Mouse (Mus musculus) heart, embryonic 16.5 days (tissue): ENCODE measurements at regions not wholly inside any gene's neighbourhood (a gene's known extent, or its start where the extent isn't known, plus 50 kb on each side); places are given as distances from the start of the nearest gene placed in this dataset.

Experiments used
- ATAC-seq: fragments of 200-750 bp; cut with Nextera tagmentation; replicated peaks from 2 replicates; pipeline ENCODE4 v1.8.0; 2017; ENCODE audit warnings: moderate number of reproducible peaks; ENCODE audit not compliant: insufficient read depth, low FRiP score; ENCODE audit errors: extremely low read depth
- H3K27ac ChIP-seq: fragments of 300-500 bp; sonication (generic); 2 replicates; pipeline ENCODE4 v1.5.1; 2014; ENCODE audit warnings: mild to moderate bottlenecking, low read length, control low read depth, moderate library complexity
- H3K27me3 ChIP-seq: fragments of 300-500 bp; sonication (generic); 2 replicates; pipeline ENCODE4 v1.6.1; 2014; ENCODE audit warnings: low read length, mixed read lengths; ENCODE audit not compliant: control insufficient read depth, insufficient read depth
- H3K36me3 ChIP-seq: fragments of 300-500 bp; sonication (generic); 2 replicates; pipeline ENCODE4 v1.6.1; 2014; ENCODE audit not compliant: control insufficient read depth, insufficient read depth
- H3K4me1 ChIP-seq: fragments of 300-500 bp; sonication (generic); 2 replicates; pipeline ENCODE4 v1.6.1; 2014; ENCODE audit warnings: low read length, mixed read lengths; ENCODE audit not compliant: control insufficient read depth, insufficient read depth
- H3K4me2 ChIP-seq: fragments of 300-500 bp; sonication (generic); 2 replicates; pipeline ENCODE4 v1.6.1; 2014; ENCODE audit warnings: low read depth, mild to moderate bottlenecking, control low read depth, low read length
- H3K4me3 ChIP-seq: fragments of 300-500 bp; sonication (generic); 2 replicates; pipeline ENCODE4 v1.5.1; 2014; ENCODE audit warnings: mild to moderate bottlenecking, control low read depth, low read length
- H3K9ac ChIP-seq: fragments of 300-500 bp; sonication (generic); 2 replicates; pipeline ENCODE4 v1.6.1; 2014; ENCODE audit warnings: low read length, control low read depth
- H3K9me3 ChIP-seq: fragments of 300-500 bp; sonication (generic); replicated peaks from 2 replicates; pipeline ENCODE4 v1.6.1; 2016; ENCODE audit warnings: low read length; ENCODE audit not compliant: control insufficient read depth
- WGBS: fragments of 180-500 bp; shearing (Covaris S2); extraction: QIAGEN DNeasy Blood & Tissue Kit; methylation state at CpG from one replicate; pipeline ENCODE4 v1.1.7; 2014; 5-methylcytosine and 5-hydroxymethylcytosine counted together

- Histone ChIP-seq H3K9ac (no peak overlapping the region), H3K4me1 (no peaks in the 10 kb centered on the region), H3K9me3 (no peaks in the 10 kb centered on the region), H3K4me2 (no peak overlapping the region), H3K27ac (no peak overlapping the region), H3K4me3 (no peak overlapping the region), H3K27me3 (no peaks in the 10 kb centered on the region), H3K36me3 (no peaks in the 10 kb centered on the region)
- ATAC-seq: no peak
- 75% methylated on average over 12 of the region's 12 CpGs for WGBS
Observed at GRCm38 (mm10) chr6:35598406-35599185, 58.9 kb upstream of the Mtpn start.

DNA sequence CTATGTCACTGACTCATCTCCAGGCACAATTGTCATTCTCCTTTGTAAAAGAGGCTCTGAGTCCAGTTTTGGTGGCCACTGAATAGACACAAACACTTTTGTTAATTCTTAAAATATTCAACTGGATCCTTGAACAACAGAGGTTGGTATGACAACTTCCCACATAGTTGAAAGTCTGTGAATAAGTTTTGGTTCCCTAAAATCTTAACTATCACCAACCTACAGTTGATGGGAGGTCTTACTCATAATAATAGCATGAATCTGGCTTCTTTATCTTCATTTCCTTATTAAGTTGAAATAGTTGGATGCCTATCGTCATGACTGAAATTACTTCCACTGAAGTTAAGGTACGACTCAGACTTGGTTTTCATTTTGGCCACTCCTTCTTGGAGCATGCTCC, 55.3 kb upstream of the Mtpn start:
- no peak overlapping the region for H3K4me2 ChIP-seq
- H3K27ac ChIP-seq: no peak overlapping the region
- ATAC-seq: no peak
- 71% methylated on average over 2 of the region's 2 CpGs for WGBS
- no peaks in the 10 kb centered on the region for H3K4me1 ChIP-seq
- H3K9me3 ChIP-seq: peaks cover 3% of the 10 kb centered on the region; the same call in 1 of the 2 replicates
- H3K36me3 ChIP-seq: no peaks in the 10 kb centered on the region
- H3K4me3 ChIP-seq: no peak overlapping the region
- no peak overlapping the region for H3K9ac ChIP-seq
- no peaks in the 10 kb centered on the region for H3K27me3 ChIP-seq

GRCm38 (mm10) chr6:35592234-35592633, 52.5 kb upstream of the Mtpn start:
- no peak overlapping the region for H3K9ac ChIP-seq
- no peak overlapping the region for H3K27ac ChIP-seq
- H3K36me3 ChIP-seq: no peaks in the 10 kb centered on the region
- H3K9me3 ChIP-seq: peaks cover 3% of the 10 kb centered on the region; the same call in 1 of the 2 replicates
- H3K4me1 ChIP-seq: no peaks in the 10 kb centered on the region
- 81% methylated on average over 3 of the region's 3 CpGs for WGBS
- no peak overlapping the region for H3K4me2 ChIP-seq
- no peak overlapping the region for H3K4me3 ChIP-seq
- ATAC-seq: no peak
- no peaks in the 10 kb centered on the region for H3K27me3 ChIP-seq
